ENCODE assay signal across 14 mouse cellular contexts in the genomic region with DNA sequence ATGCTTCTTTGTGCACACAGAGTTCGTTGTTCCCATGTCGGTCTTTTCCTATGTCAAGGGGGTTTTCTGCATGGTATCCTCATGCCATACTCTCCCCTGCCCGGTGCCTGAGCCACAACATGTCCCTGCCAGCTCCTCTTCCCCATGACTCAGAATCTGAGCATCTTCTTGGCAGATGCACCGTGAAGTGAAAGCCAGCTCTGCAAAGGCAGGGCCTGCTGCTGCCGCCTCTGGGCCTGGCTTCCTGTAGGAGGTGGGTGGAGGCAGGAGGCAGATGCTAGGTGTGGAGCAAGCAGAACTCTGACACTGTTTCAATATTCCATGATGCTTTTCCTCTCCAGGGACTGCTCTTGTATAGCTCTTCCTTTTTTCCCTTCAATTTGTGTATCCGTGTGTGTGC. TPM values are rescaled to one million over a fixed set of nuclear protein-coding genes. Genes with fewer than 3 reads are reported as not detected.
DNase-seq lines count a peak whose midpoint lies in the region; ATAC-seq and TF ChIP-seq lines count a peak whose summit lies in the region.
"Had no signal": no experiment of that assay in that cellular context is flagged by ENCODE, and none has a peak within 500 bp of the region (broad histone marks: within the 10 kb centered on the region; RNA-seq: fewer than 3 reads in every experiment).

No protein-coding gene starts in this region.

- H3K27ac ChIP-seq in layer of hippocampus, adult 2 months, result peak overlapping the region; percentile 25; the same call in 1 of the 2 replicates
- H3K27ac ChIP-seq in kidney, embryonic 16.5 days (ENCODE audit: low read length), result no peak overlapping the region
- H3K27ac ChIP-seq: kidney, postnatal 0 days; limb, embryonic 15.5 days had no signal

- no peak overlapping the region for H3K4me3 ChIP-seq in layer of hippocampus, adult 2 months
- no peak overlapping the region for H3K4me3 ChIP-seq in kidney, embryonic 16.5 days (ENCODE audit: low read length)
- H3K4me3 ChIP-seq: erythroblast, embryonic 14.5 days; limb, embryonic 15.5 days had no signal

- 80% methylated on average over 6 of the region's 6 CpGs for WGBS in kidney, embryonic 16.5 days

- no peaks in the 10 kb centered on the region for H3K27me3 ChIP-seq in Patski
- H3K27me3 ChIP-seq in kidney, embryonic 16.5 days (ENCODE audit: insufficient read depth, low read length), result no peaks in the 10 kb centered on the region
- H3K27me3 ChIP-seq: limb, embryonic 15.5 days had no signal

- no peaks in the 10 kb centered on the region for H3K4me1 ChIP-seq in kidney, embryonic 16.5 days (ENCODE audit: insufficient read depth, low read length)
- H3K4me1 ChIP-seq: limb, embryonic 15.5 days had no signal

- no peak overlapping the region for H3K4me2 ChIP-seq in kidney, embryonic 16.5 days (replicated peaks; ENCODE audit: low read depth, low read length)
- H3K4me2 ChIP-seq: limb, embryonic 15.5 days had no signal

- H3K9ac ChIP-seq in kidney, embryonic 16.5 days (replicated peaks; ENCODE audit: low read length), result no peak overlapping the region
- H3K9ac ChIP-seq: limb, embryonic 15.5 days had no signal

- peak; percentile 48 to 75 for DNase-seq in layer of hippocampus, adult 2 months (ENCODE audit: low spot score in 2 of 2)
- no peak for DNase-seq in layer of hippocampus, postnatal 14 days (ENCODE audit: low spot score in 2 of 2)
- no peak for DNase-seq in Patski (ENCODE audit: low read depth, low spot score)
- DNase-seq in gonadal fat pad, adult 2 months (ENCODE audit: low read depth), result peak; percentile 71
- peak; percentile 62 to 74 for DNase-seq in right cerebral cortex, postnatal 10 days (ENCODE audit: low spot score in 2 of 2)
- DNase-seq in spleen, adult 18-20 months, result no peak
- DNase-seq: cerebellum, adult 8-10 months; lung, postnatal 4 days; retina, postnatal 1 day had no signal

- no peaks in the 10 kb centered on the region for H3K36me3 ChIP-seq in kidney, embryonic 16.5 days (ENCODE audit: insufficient read depth, low read length)
- H3K36me3 ChIP-seq: limb, embryonic 15.5 days had no signal

- CTCF ChIA-PET in Patski (lab: Charles Lee), result no interaction called here

- peak; percentile 65 for ATAC-seq in Patski
- no peak for ATAC-seq in megakaryocyte, adult 5-6 weeks (ENCODE audit: poor library complexity, severe bottlenecking)
- no peak for ATAC-seq in kidney, embryonic 16.5 days (ENCODE audit: low FRiP score, low TSS enrichment)

- H3K9me3 ChIP-seq in kidney, embryonic 16.5 days (ENCODE audit: low read length), result no peaks in the 10 kb centered on the region
- H3K9me3 ChIP-seq: limb, embryonic 15.5 days had no signal

- POLR2A ChIA-PET in Patski (lab: Charles Lee), result no interaction called here

- in situ Hi-C loops in Patski (cut with MboI; ENCODE audit: low pct_unique_long_range_greater_than_20kb), result no loop called here

- TF ChIP-seq CTCF in layer of hippocampus, adult 2 months (conservative IDR thresholded peaks at IDR 0.05), result no peak
- no peak for TF ChIP-seq CTCF in Patski (IDR thresholded peaks at IDR 0.05)

RNA-seq across cellular contexts. Expression of gene Pfkp, which starts 10.7 kb away (rescaled TPM):
- total RNA-seq in layer of hippocampus, adult 2 months (2021), result 100 to 1,000 TPM; 210 to 212 TPM
- total RNA-seq in layer of hippocampus, postnatal 14 days (2021), result 100 to 1,000 TPM; 245 to 257 TPM
- polyA plus RNA-seq in Patski (2021), result 220 TPM
- 29.4 and 39.4 TPM in 2 replicates for polyA plus RNA-seq in gonadal fat pad, adult 2 months (2012; rRNA removed)
- total RNA-seq in megakaryocyte, adult 5-6 weeks (2015), result 51.1 and 66.3 TPM in 2 replicates
- 90.5 and 94.6 TPM in 2 replicates for total RNA-seq in megakaryocyte, adult 5-6 weeks (2017)
- polyA plus RNA-seq in kidney, embryonic 16.5 days (2015; fragmentation: Nextera tagmentation; extraction: Ambion mirVana), result 34.4 and 37.8 TPM in 2 replicates

Comparison
In these comparisons a context has a peak if more than half of its experiments do, and no peak if none do; other contexts are left out.
1. DNase-seq: peak in layer of hippocampus, adult 2 months (2 of 2), gonadal fat pad, adult 2 months (single experiment) and right cerebral cortex, postnatal 10 days (2 of 2); none in layer of hippocampus, postnatal 14 days (0 of 2), Patski (single experiment) and spleen, adult 18-20 months (0 of 2).